Mouse (Mus musculus) forebrain, embryonic 12.5 days (tissue): ENCODE measurements around the gene Me3. TPM values are rescaled to one million over a fixed set of nuclear protein-coding genes. Genes with fewer than 3 reads are reported as not detected.

Experiments
- ATAC-seq: fragments of 200-750 bp; cut with Nextera tagmentation; 2 replicates; pipeline ENCODE4 v1.8.0; 2017; ENCODE audit warnings: moderate TSS enrichment; ENCODE audit not compliant: low FRiP score
- H3K27ac ChIP-seq: fragments of 300-500 bp; sonication (generic); 2 replicates; pipeline ENCODE4 v1.5.1; 2016; ENCODE audit warnings: mild to moderate bottlenecking
- H3K27me3 ChIP-seq: fragments of 300-500 bp; sonication (generic); 2 replicates; pipeline ENCODE4 v1.6.1; 2016; ENCODE audit warnings: mild to moderate bottlenecking
- H3K36me3 ChIP-seq: fragments of 300-500 bp; sonication (generic); replicated peaks from 2 replicates; pipeline ENCODE4 v1.6.1; 2016; ENCODE audit warnings: mild to moderate bottlenecking
- H3K4me1 ChIP-seq: fragments of 300-500 bp; sonication (generic); 2 replicates; pipeline ENCODE4 v1.6.1; 2016
- H3K4me2 ChIP-seq: fragments of 300-500 bp; sonication (generic); 2 replicates; pipeline ENCODE4 v1.6.1; 2016; ENCODE audit warnings: mild to moderate bottlenecking, moderate library complexity
- H3K4me3 ChIP-seq: fragments of 300-500 bp; sonication (generic); replicated peaks from 2 replicates; pipeline ENCODE4 v1.5.1; 2016; ENCODE audit warnings: mild to moderate bottlenecking
- H3K9ac ChIP-seq: fragments of 300-500 bp; sonication (generic); 2 replicates; pipeline ENCODE4 v1.6.1; 2016; ENCODE audit warnings: mild to moderate bottlenecking
- H3K9me3 ChIP-seq: fragments of 300-500 bp; sonication (generic); 2 replicates; pipeline ENCODE4 v1.6.1; 2016
- WGBS: fragments of 180-500 bp; shearing (Covaris S2); methylation state at CpG from one replicate; pipeline ENCODE4 v1.1.7; 2016; 5-methylcytosine and 5-hydroxymethylcytosine counted together
- polyA plus RNA-seq: library from polyadenylated mRNA; unstranded; fragments of >200 nt; fragmentation: Nextera tagmentation; extraction: Ambion mirVana; gene quantifications from 2 replicates; pipeline ENCODE4 v1.2.1, GENCODE M21; 2016

Gene Me3
- polyA plus RNA-seq, 1 experiment from 2014 or later: 0.97 TPM

GRCm38 (mm10) chr7:89769106-89769896, 137.1 kb downstream of the Me3 start:
- H3K36me3 ChIP-seq: no peaks in the 10 kb centered on the region
- no peaks in the 10 kb centered on the region for H3K27me3 ChIP-seq
- no peak overlapping the region for H3K9ac ChIP-seq
- H3K27ac ChIP-seq: no peak overlapping the region
- no peak for ATAC-seq
- peaks cover 29% of the 10 kb centered on the region for H3K4me1 ChIP-seq
- 46% methylated on average over 9 of the region's 9 CpGs for WGBS
- H3K4me2 ChIP-seq: no peak overlapping the region
- H3K9me3 ChIP-seq: no peaks in the 10 kb centered on the region
- H3K4me3 ChIP-seq: no peak overlapping the region

DNA sequence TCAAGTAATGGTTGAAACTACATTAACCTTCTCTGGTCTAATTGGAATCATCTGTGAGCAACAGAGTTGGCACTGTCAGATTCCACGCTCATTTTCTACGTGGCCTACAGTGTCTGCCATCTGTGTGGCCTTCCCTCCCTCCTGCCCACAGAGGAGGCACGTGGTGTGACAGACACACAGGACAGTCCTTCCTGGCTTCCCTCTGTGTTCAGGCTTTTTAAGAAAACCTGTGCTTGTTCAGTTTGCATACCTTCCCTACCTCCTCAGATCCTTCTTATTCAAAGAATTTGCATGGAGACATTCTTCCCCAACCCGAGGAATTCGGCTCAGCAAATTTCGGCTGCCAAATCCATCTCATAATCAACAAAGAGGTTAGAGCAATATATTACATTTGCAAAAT, 137.8 kb downstream of the Me3 start:
- no peak overlapping the region for H3K27ac ChIP-seq
- no peak overlapping the region for H3K4me2 ChIP-seq
- no peak overlapping the region for H3K9ac ChIP-seq
- H3K9me3 ChIP-seq: no peaks in the 10 kb centered on the region
- H3K27me3 ChIP-seq: no peaks in the 10 kb centered on the region
- H3K36me3 ChIP-seq: no peaks in the 10 kb centered on the region
- no peak for ATAC-seq
- 61% methylated on average over 6 of the region's 6 CpGs for WGBS
- no peak overlapping the region for H3K4me3 ChIP-seq
- H3K4me1 ChIP-seq: peaks cover 29% of the 10 kb centered on the region

DNA sequence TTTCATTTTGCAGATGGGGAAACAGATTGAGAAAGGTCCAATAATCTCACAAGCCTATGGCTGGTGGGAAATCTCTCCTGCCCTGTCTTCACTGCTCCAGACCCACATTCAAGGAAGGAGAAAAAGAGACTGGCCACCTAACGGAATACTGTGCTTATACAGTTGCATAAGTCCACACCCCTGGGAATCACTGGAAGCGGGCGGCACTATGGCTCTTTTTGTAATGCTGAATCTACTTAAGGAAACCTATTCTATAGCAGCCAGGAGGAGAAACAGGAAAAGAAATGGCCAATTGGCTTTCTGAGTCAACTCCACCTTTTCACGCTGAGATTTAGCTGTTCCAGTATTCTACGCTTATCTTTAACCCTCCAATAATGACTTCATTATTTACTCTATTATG, 140.7 kb downstream of the Me3 start:
- no peaks in the 10 kb centered on the region for H3K9me3 ChIP-seq
- no peak overlapping the region for H3K4me3 ChIP-seq
- ATAC-seq: no peak
- no peak overlapping the region for H3K9ac ChIP-seq
- H3K4me2 ChIP-seq: no peak overlapping the region
- H3K36me3 ChIP-seq: no peaks in the 10 kb centered on the region
- no peak overlapping the region for H3K27ac ChIP-seq
- H3K4me1 ChIP-seq: peaks cover 18% of the 10 kb centered on the region
- no peaks in the 10 kb centered on the region for H3K27me3 ChIP-seq
- 84% methylated on average over 5 of the region's 5 CpGs for WGBS

- H3K36me3 ChIP-seq: no peaks in the 10 kb centered on the region
- no peak overlapping the region for H3K9ac ChIP-seq
- no peaks in the 10 kb centered on the region for H3K27me3 ChIP-seq
- 0 out of 2 replicates have a peak overlapping the region, but pooled peaks have one; percentile 20 for H3K27ac ChIP-seq
- WGBS: 55% methylated on average over 3 of the region's 3 CpGs
- no peak overlapping the region for H3K4me3 ChIP-seq
- no peak overlapping the region for H3K4me2 ChIP-seq
- ATAC-seq: no peak
- peaks cover 18% of the 10 kb centered on the region for H3K4me1 ChIP-seq
- H3K9me3 ChIP-seq: no peaks in the 10 kb centered on the region
Measured at GRCm38 (mm10) chr7:89773352-89773921, 141.2 kb downstream of the Me3 start.

GRCm38 (mm10) chr7:89773926-89774325, 141.7 kb downstream of the Me3 start:
- 2% methylated on average over 2 of the region's 2 CpGs for WGBS
- no peaks in the 10 kb centered on the region for H3K36me3 ChIP-seq

DNA sequence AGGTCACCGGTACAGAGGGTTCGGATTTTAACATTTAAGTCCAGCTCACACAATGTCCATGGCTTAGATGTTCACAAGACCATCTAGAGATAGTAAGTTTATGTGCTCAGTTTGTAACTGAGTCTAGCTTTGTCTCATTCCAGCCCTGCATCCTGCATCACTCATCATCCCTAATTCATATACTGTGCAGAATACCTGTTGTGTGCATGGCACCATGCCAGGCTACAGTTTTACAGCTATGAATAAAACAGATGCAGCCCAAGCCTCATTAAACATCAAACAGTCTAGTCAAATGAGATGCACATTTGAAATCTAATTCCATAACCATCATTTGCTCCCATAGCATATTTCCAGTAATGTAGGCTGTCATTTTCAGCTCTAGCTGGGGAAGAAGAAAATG, 143.7 kb downstream of the Me3 start:
- Histone ChIP-seq H3K9ac (no peak overlapping the region), H3K4me3 (no peak overlapping the region), H3K27me3 (no peaks in the 10 kb centered on the region), H3K4me1 (peaks cover 7% of the 10 kb centered on the region), H3K36me3 (no peaks in the 10 kb centered on the region), H3K4me2 (no peak overlapping the region), H3K27ac (no peak overlapping the region), H3K9me3 (no peaks in the 10 kb centered on the region)
- no peak for ATAC-seq
- 95% methylated on average over 2 of the region's 2 CpGs for WGBS

More at GRCm38 (mm10) chr7:89773926-89774325, 141.7 kb downstream of the Me3 start:
- Histone ChIP-seq H3K9ac (no peak overlapping the region), H3K4me2 (no peak overlapping the region), H3K4me1 (peaks cover 17% of the 10 kb centered on the region), H3K9me3 (no peaks in the 10 kb centered on the region), H3K27ac (0 out of 2 replicates have a peak overlapping the region, but pooled peaks have one; percentile 20), H3K27me3 (no peaks in the 10 kb centered on the region), H3K4me3 (no peak overlapping the region)
- peak; percentile 14; the same call in 1 of the 2 replicates for ATAC-seq

DNA sequence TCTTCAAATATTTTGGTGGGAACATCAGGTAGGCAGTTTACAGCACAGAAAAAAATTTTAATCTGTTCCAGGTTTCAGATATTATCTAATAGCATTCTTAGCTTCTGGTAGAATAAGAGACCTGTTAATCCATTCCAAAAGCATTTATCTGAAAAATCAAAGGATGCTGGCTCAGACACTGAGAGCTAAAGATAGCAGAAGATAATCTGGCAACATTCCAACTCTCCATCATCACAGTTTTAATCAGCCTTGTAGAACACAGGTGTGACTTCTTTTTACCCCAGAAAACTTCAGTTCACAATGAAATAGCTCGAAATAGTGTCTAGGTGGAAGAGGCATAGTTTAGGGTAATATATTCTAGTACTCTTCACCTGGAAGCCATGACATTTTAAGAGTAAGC, 149.2 kb downstream of the Me3 start:
- H3K4me3 ChIP-seq: no peak overlapping the region
- no peak overlapping the region for H3K9ac ChIP-seq
- no peak overlapping the region for H3K27ac ChIP-seq
- ATAC-seq: no peak
- no peaks in the 10 kb centered on the region for H3K4me1 ChIP-seq
- H3K36me3 ChIP-seq: no peaks in the 10 kb centered on the region
- no peak overlapping the region for H3K4me2 ChIP-seq
- H3K27me3 ChIP-seq: no peaks in the 10 kb centered on the region
- H3K9me3 ChIP-seq: no peaks in the 10 kb centered on the region
- 93% methylated on average over 1 of the region's 1 CpGs for WGBS

- WGBS: 82% methylated on average over 7 of the region's 7 CpGs
- H3K27ac ChIP-seq: no peak overlapping the region
- no peaks in the 10 kb centered on the region for H3K27me3 ChIP-seq
- no peak overlapping the region for H3K9ac ChIP-seq
- no peak for ATAC-seq
- no peaks in the 10 kb centered on the region for H3K36me3 ChIP-seq
- H3K4me1 ChIP-seq: no peaks in the 10 kb centered on the region
- H3K4me3 ChIP-seq: no peak overlapping the region
- H3K9me3 ChIP-seq: no peaks in the 10 kb centered on the region
- H3K4me2 ChIP-seq: no peak overlapping the region
Measured at GRCm38 (mm10) chr7:89787735-89788134, 155.5 kb downstream of the Me3 start.

DNA sequence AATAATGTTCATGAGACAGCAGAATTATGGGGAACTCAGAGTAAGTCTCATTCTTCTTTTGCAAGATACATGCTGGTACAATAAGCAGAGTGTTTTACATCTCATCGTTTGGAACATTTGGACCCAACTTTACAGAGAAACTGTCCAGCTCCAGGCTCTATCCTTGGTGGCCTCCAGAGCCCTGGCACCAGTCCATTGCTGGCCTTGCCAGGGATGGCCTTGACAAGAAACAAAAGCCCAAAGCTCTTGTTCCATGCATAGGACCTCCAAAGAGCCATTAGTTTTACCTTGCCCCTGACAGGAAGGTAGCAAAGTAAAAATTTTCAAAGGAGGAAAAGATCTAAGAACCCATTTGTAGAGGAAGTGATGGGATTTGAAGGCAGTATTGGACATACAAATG, 160.4 kb downstream of the Me3 start:
- no peak overlapping the region for H3K27ac ChIP-seq
- WGBS: 85% methylated on average over 1 of the region's 1 CpGs
- no peaks in the 10 kb centered on the region for H3K27me3 ChIP-seq
- 0 out of 2 replicates have a peak, but pooled peaks cover 8% of the 10 kb centered on the region for H3K4me1 ChIP-seq
- H3K4me3 ChIP-seq: no peak overlapping the region
- H3K9ac ChIP-seq: no peak overlapping the region
- ATAC-seq: no peak
- no peak overlapping the region for H3K4me2 ChIP-seq
- no peaks in the 10 kb centered on the region for H3K36me3 ChIP-seq
- H3K9me3 ChIP-seq: no peaks in the 10 kb centered on the region

GRCm38 (mm10) chr7:89795366-89795765, 163.2 kb downstream of the Me3 start:
- H3K4me2 ChIP-seq: no peak overlapping the region
- no peak for ATAC-seq
- H3K36me3 ChIP-seq: no peaks in the 10 kb centered on the region
- H3K9me3 ChIP-seq: no peaks in the 10 kb centered on the region
- no peak overlapping the region for H3K4me3 ChIP-seq
- no peak overlapping the region for H3K27ac ChIP-seq
- no peak overlapping the region for H3K9ac ChIP-seq
- H3K27me3 ChIP-seq: no peaks in the 10 kb centered on the region
- 72% methylated on average over 3 of the region's 3 CpGs for WGBS
- 0 out of 2 replicates have a peak, but pooled peaks cover 8% of the 10 kb centered on the region for H3K4me1 ChIP-seq

DNA sequence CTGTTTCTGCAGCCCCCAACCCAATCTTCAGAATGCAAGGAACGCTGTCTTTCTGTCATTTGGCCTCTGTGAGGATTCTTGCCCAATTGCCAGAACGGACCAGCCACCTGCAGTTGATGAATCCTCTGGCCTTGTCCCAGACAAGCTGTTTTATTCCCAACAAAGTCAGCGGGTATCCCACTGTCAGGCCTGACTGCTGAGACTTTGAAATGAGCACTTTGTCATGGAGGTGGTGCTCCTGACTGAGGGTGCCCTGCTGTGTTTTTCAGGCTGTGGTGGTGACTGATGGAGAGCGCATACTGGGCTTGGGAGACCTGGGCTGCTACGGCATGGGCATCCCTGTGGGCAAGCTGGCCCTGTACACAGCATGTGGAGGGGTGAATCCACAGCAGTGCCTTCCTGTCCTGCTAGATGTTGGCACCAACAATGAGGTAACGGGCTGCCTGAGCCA, 164.2 kb downstream of the Me3 start:
- H3K4me1 ChIP-seq: 0 out of 2 replicates have a peak, but pooled peaks cover 8% of the 10 kb centered on the region
- 21% methylated on average over 6 of the region's 6 CpGs for WGBS
- H3K27ac ChIP-seq: no peak overlapping the region

GRCm38 (mm10) chr7:89798358-89799020, 166.3 kb downstream of the Me3 start:
- H3K9me3 ChIP-seq: no peaks in the 10 kb centered on the region
- no peak for ATAC-seq
- H3K4me2 ChIP-seq: no peak overlapping the region
- no peaks in the 10 kb centered on the region for H3K27me3 ChIP-seq
- H3K27ac ChIP-seq: no peak overlapping the region
- WGBS: 72% methylated on average over 8 of the region's 8 CpGs
- 0 out of 2 replicates have a peak, but pooled peaks cover 8% of the 10 kb centered on the region for H3K4me1 ChIP-seq
- H3K9ac ChIP-seq: no peak overlapping the region
- H3K36me3 ChIP-seq: no peaks in the 10 kb centered on the region
- no peak overlapping the region for H3K4me3 ChIP-seq

More for the DNA sequence above, 164.2 kb downstream of the Me3 start:
- Histone ChIP-seq H3K9me3 (no peaks in the 10 kb centered on the region), H3K9ac (no peak overlapping the region), H3K36me3 (no peaks in the 10 kb centered on the region), H3K27me3 (no peaks in the 10 kb centered on the region), H3K4me3 (no peak overlapping the region), H3K4me2 (no peak overlapping the region)
- no peak for ATAC-seq
